Mouse (Mus musculus): ENCODE data around the gene Tpp1.

DNA sequence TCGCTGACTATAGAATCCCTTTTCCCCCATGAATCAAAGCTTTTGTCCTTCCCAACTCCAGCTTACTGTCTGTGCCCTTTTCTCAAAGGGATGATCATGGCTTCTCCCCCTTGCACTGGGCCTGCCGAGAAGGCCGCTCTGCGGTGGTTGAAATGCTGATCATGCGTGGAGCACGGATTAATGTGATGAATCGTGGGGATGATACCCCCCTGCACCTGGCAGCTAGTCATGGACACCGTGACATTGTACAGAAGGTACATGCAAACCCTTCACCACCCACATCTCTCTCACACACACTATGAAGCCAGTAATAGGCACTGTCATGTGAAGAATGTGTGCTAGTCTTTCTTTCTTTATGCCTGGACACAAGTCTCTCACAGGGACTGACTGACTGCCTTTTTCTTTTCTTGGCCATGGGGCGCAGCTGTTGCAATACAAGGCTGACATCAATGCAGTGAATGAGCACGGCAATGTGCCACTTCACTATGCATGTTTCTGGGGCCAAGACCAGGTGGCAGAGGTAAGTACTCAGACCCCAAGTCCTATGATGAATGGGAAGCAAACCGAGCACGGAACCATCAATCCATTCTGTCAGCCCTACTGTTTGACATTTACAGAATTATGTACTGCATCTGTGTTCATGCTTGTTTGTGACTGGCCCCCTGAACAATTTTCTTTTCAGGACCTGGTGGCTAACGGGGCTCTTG lies 11.8 kb downstream of the Tpp1 start:
- no peak for TF ChIP-seq CTCF (IDR thresholded peaks at IDR 0.05; ENCODE audit: borderline replicate concordance, insufficient read depth, low read length)
- no peak for TF ChIP-seq POLR2A (IDR thresholded peaks at IDR 0.05; ENCODE audit: low read depth, low read length)

Data from embryonic fibroblast, embryonic 13.5 days (primary cell).